Mouse (Mus musculus) adrenal gland, adult (tissue): ENCODE measurements at regions not wholly inside any gene's neighbourhood (a gene's known extent, or its start where the extent isn't known, plus 50 kb on each side); places are given as distances from the start of the nearest gene placed in this dataset.
A peak's percentile ranks its signal among the peaks of the same experiment; 100 is the strongest.

Experiments
- DNase-seq, 2 experiments: peaks; one replicate each; pipeline ENCODE4 v3.0.0; 2022 to 2023; ENCODE audit warnings: low spot score in 1 of 2; ENCODE audit not compliant: inconsistent age in 2 of 2

GRCm38 (mm10) chr3:78901838-78902484 is 384.4 kb downstream of the Rapgef2 start:
- peak; percentile 11 to 50 for DNase-seq

GRCm38 (mm10) chr3:78901016-78901837 is 385.1 kb downstream of the Rapgef2 start:
- no peak for DNase-seq

GRCm38 (mm10) chr3:78899446-78900230 is 386.7 kb downstream of the Rapgef2 start:
- DNase-seq, result no peak

- DNase-seq, result no peak
These were observed 397.0 kb downstream of the Rapgef2 start for GRCm38 (mm10) chr3:78889326-78889725.

- no peak for DNase-seq
These were observed 401.6 kb downstream of the Rapgef2 start for GRCm38 (mm10) chr3:78884715-78885114.

- DNase-seq, result no peak
These were observed 402.3 kb downstream of the Rapgef2 start for GRCm38 (mm10) chr3:78884029-78884428.

- no peak for DNase-seq
These were observed 406.2 kb downstream of the Rapgef2 start for GRCm38 (mm10) chr3:78880072-78880471.

GRCm38 (mm10) chr3:78877323-78877722 is 409.0 kb downstream of the Rapgef2 start:
- no peak for DNase-seq

GRCm38 (mm10) chr3:78866896-78867295 is 419.4 kb downstream of the Rapgef2 start:
- no peak for DNase-seq

- no peak for DNase-seq
These were observed 420.1 kb downstream of the Rapgef2 start for GRCm38 (mm10) chr3:78866083-78866726.

GRCm38 (mm10) chr3:78863005-78863404 is 423.3 kb downstream of the Rapgef2 start:
- no peak for DNase-seq

- DNase-seq, result no peak
These were observed 439.5 kb downstream of the Rapgef2 start for GRCm38 (mm10) chr3:78846617-78847318.

GRCm38 (mm10) chr3:78841173-78841572 is 445.1 kb downstream of the Rapgef2 start:
- DNase-seq, result no peak

- peak in 1 of 2 experiments; percentile 7 for DNase-seq
These were observed 449.5 kb downstream of the Rapgef2 start for GRCm38 (mm10) chr3:78836824-78837223.

- DNase-seq, result peak; percentile 4 to 35
These were observed 460.8 kb downstream of the Rapgef2 start for GRCm38 (mm10) chr3:78825505-78825904.

- DNase-seq, result no peak
These were observed 473.9 kb downstream of the Rapgef2 start for GRCm38 (mm10) chr3:78812425-78812824.

GRCm38 (mm10) chr3:78810431-78811152 is 475.7 kb downstream of the Rapgef2 start:
- DNase-seq, result no peak

- peak in 1 of 2 experiments; percentile 25 for DNase-seq
These were observed 483.1 kb downstream of the Rapgef2 start for GRCm38 (mm10) chr3:78803176-78803575.

- DNase-seq, result no peak
These were observed 490.3 kb downstream of the Rapgef2 start for GRCm38 (mm10) chr3:78795951-78796455.
